Mouse (Mus musculus) urinary bladder, adult 2 months (tissue): ENCODE measurements around the gene Foxm1. TPM values are rescaled to one million over a fixed set of nuclear protein-coding genes. Genes with fewer than 3 reads are reported as not detected.

Experiments
- DNase-seq: peaks from one replicate; pipeline ENCODE4 v3.0.0; 2022; ENCODE audit warnings: low spot score
- polyA plus RNA-seq: library from polyadenylated mRNA; depleted of rRNA; stranded (reverse); fragments of >200 nt; gene quantifications from 2 replicates; pipeline ENCODE4 v1.2.3, GENCODE M21; 2012; rRNA removed

Foxm1 gene
- polyA plus RNA-seq: 4.7 and 5.0 TPM in 2 replicates

- peak; percentile 80 for DNase-seq
Observed at GRCm38 (mm10) chr6:128362381-128363006, at the start of gene Foxm1, which contains the start of gene Rhno1. TSS of gene Foxm1 (plus strand) at chr6:128362967. TSS of gene Rhno1 (minus strand) at chr6:128362911.

GRCm38 (mm10) chr6:128314796-128315195 is 48.0 kb upstream of the Foxm1 start:
- no peak for DNase-seq

- DNase-seq: no peak
Observed at GRCm38 (mm10) chr6:128315597-128315996, 47.2 kb upstream of the Foxm1 start.

- DNase-seq: no peak
Observed at GRCm38 (mm10) chr6:128318317-128318716, 44.5 kb upstream of the Foxm1 start.

GRCm38 (mm10) chr6:128334397-128335124 is 28.2 kb upstream of the Foxm1 start:
- no peak for DNase-seq

- no peak for DNase-seq
Observed at GRCm38 (mm10) chr6:128337467-128337866, 25.3 kb upstream of the Foxm1 start.

- no peak for DNase-seq
Observed at GRCm38 (mm10) chr6:128338876-128339275, 23.9 kb upstream of the Foxm1 start.

- DNase-seq: no peak
Observed at GRCm38 (mm10) chr6:128341956-128342723, 20.6 kb upstream of the Foxm1 start.

GRCm38 (mm10) chr6:128345623-128346022 is 17.1 kb upstream of the Foxm1 start:
- no peak for DNase-seq

- no peak for DNase-seq
Observed at GRCm38 (mm10) chr6:128346782-128347181, 16.0 kb upstream of the Foxm1 start.

- DNase-seq: no peak
Observed at GRCm38 (mm10) chr6:128349711-128350110, 13.1 kb upstream of the Foxm1 start.

GRCm38 (mm10) chr6:128354140-128354539 is 8.6 kb upstream of the Foxm1 start:
- no peak for DNase-seq

- DNase-seq: no peak
Observed at GRCm38 (mm10) chr6:128355201-128355681, 7.5 kb upstream of the Foxm1 start.

GRCm38 (mm10) chr6:128355726-128356416 is 6.9 kb upstream of the Foxm1 start, which contains the start of gene Tulp3:
TSS of gene Tulp3 (minus strand) at chr6:128355851.
- peak; percentile 87 for DNase-seq

- no peak for DNase-seq
Observed at GRCm38 (mm10) chr6:128358999-128359398, 3.8 kb upstream of the Foxm1 start.

- DNase-seq: no peak
Observed at GRCm38 (mm10) chr6:128361901-128362300, 866 bp upstream of the Foxm1 start.

GRCm38 (mm10) chr6:128363007-128363825 is 449 bp downstream of the Foxm1 start:
- DNase-seq: no peak

GRCm38 (mm10) chr6:128364721-128365120 is 2.0 kb downstream of the Foxm1 start:
- no peak for DNase-seq

GRCm38 (mm10) chr6:128366466-128366865 is 3.7 kb downstream of the Foxm1 start:
- DNase-seq: no peak

GRCm38 (mm10) chr6:128370040-128370439 is 7.3 kb downstream of the Foxm1 start:
- DNase-seq: no peak

- no peak for DNase-seq
Observed at GRCm38 (mm10) chr6:128375192-128375591, 12.4 kb downstream of the Foxm1 start, which contains the start of the genes Tex52 and Gm44596. TSS of gene Tex52 (plus strand) at chr6:128375456. TSS of gene Gm44596 (plus strand) at chr6:128375503.
